Mouse (Mus musculus): ENCODE measurements around the gene Pcnx4.
"Not testable (repeated sequence)": the region's sequence is repeated elsewhere in the genome, so short reads cannot be mapped to it uniquely, and the experiment has no call there.

The Pcnx4 gene

DNA sequence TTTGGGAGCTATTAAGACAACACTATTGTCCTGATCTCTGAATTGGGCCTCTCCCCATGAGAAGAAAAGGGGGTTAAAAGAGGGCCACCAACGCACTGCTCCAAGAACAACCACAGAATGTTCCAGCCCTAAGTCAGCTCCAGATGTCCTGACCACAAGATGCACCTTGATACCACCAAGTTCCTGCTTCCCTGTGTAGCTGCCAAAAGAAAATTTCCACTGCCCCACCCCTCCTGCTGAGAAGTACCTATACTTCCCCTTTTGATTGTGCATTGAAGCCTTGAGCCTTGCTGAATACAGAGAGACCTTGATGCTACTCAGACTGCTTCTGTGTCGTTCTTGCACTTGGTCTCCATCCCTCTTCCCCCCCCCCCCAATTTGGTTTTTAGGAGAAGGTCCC lies 62.5 kb downstream of the Pcnx4 start:
- not testable (repeated sequence) for DNase-seq (ENCODE audit: low spot score)

DNA sequence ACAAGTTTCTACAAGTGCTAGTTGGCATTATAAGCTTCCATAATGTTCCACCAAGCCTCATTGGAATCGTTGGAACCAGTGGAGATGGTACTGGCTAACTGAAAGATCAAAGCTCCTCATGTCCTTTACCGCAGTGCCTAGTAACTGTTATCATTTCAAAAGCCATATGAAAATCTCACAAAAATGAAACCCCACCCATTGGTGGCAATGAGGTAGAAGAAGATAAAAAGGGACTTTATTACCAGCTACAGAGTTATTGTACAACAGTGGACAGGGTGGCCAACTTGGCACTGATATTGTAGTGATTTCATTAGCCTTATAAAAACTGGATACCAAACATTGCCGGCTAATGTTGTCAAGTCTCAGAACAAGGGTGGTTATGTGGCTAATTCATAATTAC lies 75.9 kb downstream of the Pcnx4 start:
- DNase-seq (ENCODE audit: low spot score), result no peak

DNA sequence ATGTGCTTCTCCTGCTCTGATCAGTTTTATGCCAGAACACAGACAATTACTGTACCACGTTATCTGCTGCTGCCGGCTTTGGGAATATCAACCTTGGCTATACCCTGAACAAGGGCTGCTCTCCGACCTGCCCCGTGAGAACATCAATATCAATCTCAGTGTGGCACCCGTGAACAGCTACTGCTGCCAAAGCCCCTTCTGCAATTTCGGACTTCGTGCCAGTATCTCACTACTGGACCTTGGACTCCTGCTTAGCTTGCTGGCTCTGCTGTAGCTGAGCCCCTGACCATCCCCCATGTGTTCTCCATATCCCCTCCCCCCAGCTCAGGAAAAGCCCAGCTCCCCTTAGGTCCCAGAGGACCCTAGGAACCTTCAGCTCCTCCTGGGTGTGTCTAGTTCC lies 84.7 kb downstream of the Pcnx4 start:
- DNase-seq (ENCODE audit: low spot score), result no peak

DNA sequence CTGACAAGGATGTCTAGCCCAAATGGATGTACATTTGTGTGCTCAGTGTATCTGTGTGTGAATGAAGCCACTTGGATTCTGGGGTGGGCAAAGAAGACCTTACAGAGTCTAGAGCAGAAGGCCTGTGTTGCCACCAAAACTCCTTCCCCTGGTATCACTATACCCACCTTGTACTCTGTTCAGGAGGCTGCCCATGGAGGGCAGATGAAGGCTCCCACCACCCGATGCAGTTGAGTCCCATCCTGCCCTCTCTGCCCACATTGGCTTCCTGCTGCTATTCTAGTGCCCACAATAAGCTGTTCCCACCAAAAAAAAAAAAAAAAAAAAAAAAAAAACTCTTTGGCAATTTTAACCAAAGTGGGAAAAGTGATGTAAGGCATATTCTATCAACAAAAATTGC lies 85.3 kb downstream of the Pcnx4 start:
- no peak for DNase-seq (ENCODE audit: low spot score)

DNA sequence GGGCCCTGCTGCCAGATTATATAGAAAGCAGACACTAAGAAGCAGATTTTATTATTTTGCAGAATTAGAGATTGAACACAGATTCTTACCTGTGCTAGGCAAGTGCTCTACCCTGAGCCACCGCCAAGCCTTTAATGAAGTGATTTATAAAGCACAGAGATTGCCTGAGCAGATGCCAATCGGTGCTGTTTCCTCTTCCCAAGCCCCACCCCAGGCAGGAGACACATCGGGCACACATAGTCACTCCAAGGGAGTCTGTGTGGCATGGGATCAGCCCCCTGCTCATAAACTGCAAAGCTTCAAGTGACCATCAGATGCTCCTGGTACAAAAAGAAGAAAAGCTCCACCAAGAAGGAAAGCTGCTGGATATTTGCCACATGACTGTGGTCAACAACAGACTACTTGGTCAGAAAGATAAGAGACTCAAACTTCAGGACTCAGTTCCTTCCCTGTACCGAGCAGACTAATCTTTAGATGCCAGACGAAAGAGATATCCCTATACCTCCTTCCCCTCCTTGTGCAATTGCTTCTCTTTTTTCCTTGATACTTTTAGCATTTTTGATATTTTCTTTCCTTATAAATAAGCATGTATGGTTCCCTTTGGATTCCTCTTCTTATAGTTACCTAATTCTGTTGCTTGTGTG lies 86.8 kb downstream of the Pcnx4 start:
- DNase-seq (ENCODE audit: low spot score), result no peak

DNA sequence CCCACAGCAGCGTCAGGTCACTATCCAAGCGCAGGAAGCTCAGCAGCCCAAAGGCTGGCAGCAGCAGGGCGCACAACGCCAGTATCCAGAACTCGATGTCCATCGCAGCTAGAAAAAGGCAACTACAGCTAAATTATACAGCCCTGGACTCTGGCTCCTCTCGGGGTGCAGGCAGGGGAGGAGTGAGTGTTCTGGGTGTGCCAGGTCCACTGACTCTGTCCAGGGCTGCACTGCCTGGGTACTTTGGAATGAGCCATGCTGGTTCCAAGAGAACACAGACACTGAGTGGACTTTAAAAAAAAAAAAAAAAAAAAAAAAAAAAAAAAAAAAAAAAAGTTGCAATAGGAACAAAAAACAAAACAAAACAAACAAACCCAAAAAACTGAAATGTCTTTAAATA lies 92.6 kb downstream of the Pcnx4 start:
- no peak for DNase-seq (ENCODE audit: low spot score)

Measured in lung, postnatal 25 days (tissue).